Mouse (Mus musculus): ENCODE results near the gene Gm42517.

Gene Gm42517

DNA sequence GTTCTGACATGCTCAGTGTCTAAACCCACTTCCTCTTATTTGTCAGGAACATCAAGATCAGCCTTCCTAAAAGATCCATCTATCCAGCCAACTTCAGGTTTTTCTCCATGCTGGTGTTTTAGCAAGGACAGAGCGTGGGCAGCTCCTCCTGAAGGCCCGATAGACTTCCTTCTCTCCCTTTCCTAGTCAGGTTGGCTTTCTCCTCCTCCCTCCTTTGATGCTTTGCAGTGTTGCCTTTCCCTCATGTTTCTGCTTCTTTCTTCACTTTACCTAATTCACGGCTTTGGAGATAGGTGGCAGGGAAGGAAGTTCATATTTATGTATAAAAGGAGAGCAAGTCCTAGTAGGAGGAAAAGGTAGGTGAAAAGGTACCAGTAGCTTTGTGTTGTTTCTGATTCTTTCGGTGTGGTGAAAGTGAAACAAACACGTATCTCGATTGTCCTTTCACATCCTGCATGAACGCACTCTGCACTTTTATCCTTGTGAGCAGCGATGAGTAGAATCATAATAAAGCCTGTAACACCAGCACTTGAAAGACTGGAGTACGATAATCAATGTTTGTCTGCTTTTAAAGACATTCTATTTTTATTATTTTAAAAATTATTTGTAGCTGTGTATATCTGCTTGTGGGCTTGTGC is 18.1 kb downstream of the Gm42517 start:
- no peak for DNase-seq (ENCODE audit: low read depth, low spot score)

DNA sequence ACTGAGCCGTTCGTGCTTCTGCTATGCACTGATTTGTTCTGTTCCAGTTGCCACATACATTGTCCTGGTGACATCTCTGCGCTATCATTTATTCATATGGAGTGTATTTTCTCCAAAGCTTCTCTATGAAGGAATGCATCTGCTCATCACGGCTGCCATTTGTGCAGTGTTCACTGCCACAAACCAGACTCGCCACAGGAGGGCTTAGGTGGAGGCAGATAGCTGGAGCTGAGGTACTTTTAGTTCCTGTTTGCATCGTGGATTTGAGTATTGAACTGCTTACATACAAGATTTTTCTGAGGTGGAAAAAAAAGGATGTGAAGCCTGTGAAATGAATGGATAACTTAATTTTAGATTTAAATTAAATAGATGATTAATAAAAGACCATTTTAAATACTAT is 19.9 kb downstream of the Gm42517 start:
- DNase-seq (ENCODE audit: low read depth, low spot score): no peak

DNA sequence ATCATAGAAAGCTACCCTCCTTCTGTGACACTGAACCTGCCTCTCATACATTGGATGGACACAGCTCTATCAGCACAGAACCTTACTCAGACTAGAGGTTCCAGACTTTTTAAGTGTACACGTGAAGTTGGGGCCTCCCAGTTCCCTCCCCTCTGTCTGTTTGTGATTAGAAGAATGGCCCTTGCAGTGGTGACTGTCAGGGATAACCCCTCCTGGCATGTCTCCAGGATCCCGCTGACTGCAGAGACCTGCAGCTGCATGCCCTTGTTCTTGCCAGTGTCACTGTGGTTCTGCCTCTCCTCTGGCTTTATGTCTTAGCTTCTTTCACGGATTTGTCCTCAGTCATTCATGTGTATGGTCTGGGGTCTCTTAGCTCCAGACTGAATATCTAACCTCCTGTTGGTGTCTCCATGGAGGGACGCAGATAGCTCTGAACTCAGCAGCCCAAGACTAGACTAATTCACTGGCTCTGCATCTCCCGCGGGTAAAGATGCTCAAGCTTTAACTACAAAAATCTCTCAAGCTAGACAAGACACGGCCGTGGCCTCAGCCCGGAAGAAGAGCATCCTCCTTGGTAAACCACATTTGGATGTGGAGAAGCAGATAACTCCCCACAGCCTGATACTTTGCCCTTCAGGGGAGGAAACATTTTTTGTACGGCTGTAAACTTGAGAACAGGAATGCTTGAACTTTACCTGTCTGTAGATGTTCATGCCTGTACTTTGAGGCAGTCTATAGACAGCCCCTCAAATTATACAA is 22.2 kb downstream of the Gm42517 start:
- no peak for DNase-seq (ENCODE audit: low read depth, low spot score)

DNA sequence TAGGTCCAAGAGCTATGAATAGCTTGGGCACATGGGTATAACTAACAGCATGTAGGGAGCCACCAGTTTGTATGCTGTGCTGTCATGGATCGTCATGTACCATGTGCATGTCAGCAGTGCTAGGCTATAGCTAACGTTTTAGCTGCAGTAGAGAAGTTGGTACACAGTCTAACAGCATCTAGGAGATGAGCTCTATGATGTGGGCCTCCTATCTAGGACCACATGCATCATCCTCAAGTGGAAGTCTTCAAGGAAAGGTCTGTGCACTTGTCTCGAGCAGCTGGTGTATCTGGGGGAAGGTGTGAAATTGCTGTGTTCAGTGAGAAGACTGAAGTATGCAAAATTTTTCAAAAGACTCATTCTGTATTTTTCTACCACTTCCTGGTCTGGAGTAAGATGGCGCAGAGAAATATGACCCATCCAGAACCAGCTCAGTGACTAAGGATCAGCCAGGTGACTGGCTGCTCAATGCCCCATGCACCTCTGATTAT is 24.0 kb downstream of the Gm42517 start:
- DNase-seq (ENCODE audit: low read depth, low spot score): no peak

GRCm38 (mm10) chr5:108338049-108338448 is 29.7 kb downstream of the Gm42517 start:
- DNase-seq (ENCODE audit: low read depth, low spot score): no peak

DNA sequence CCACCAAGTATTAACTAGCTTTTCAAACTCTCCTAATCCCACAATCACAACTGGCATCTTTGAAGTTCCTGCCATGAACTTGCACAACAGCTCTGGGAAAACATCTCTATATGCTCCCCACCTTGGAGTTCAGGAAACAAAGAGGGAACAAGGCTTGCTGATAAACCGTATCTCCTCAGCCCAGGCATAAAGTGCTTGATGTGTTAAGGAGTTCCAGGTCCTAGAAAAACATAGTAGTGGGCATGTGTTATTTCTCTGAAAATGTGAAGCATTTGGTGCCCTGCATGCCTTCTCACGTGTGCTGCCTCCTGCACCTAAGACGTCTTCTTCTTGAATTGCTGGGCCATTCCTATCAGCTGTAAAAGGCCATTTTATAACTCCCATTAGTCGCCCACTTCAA is 30.3 kb downstream of the Gm42517 start:
- DNase-seq (ENCODE audit: low read depth, low spot score): no peak

- no peak for DNase-seq (ENCODE audit: low read depth, low spot score)
Measured at GRCm38 (mm10) chr5:108331051-108331450, 36.7 kb downstream of the Gm42517 start.

Measured in telencephalon, adult 2 months (tissue).